Mouse (Mus musculus) ES-Bruce4 (cell line): ENCODE measurements at regions not wholly inside any gene's neighbourhood (a gene's known extent, or its start where the extent isn't known, plus 50 kb on each side); places are given as distances from the start of the nearest gene placed in this dataset.

Source experiments
- H3K27ac ChIP-seq: 2 replicates; pipeline ENCODE4 v1.5.1; 2012; ENCODE audit warnings: low read length, inconsistent platforms; ENCODE audit not compliant: insufficient read depth
- H3K27me3 ChIP-seq: 2 replicates; pipeline ENCODE4 v1.6.1; 2012; ENCODE audit warnings: mild to moderate bottlenecking, low read length, inconsistent platforms; ENCODE audit not compliant: control insufficient read depth, poor library complexity, insufficient read depth, severe bottlenecking
- H3K36me3 ChIP-seq: 2 replicates; pipeline ENCODE4 v1.6.1; 2012; ENCODE audit warnings: inconsistent platforms, mild to moderate bottlenecking, low read length, moderate library complexity; ENCODE audit not compliant: control insufficient read depth, poor library complexity, insufficient read depth, severe bottlenecking
- H3K4me1 ChIP-seq: one replicate; pipeline ENCODE4 v1.8.1; 2011; ENCODE audit warnings: low read length; ENCODE audit not compliant: control insufficient read depth, insufficient read depth
- H3K4me3 ChIP-seq: 2 replicates; pipeline ENCODE4 v1.5.1; 2011; ENCODE audit warnings: low read depth, mild to moderate bottlenecking, low read length
- H3K9ac ChIP-seq: 2 replicates; pipeline ENCODE4 v1.6.1; 2012; ENCODE audit warnings: low read depth, mild to moderate bottlenecking, inconsistent platforms; ENCODE audit not compliant: poor library complexity, severe bottlenecking
- H3K9me3 ChIP-seq: replicated peaks from 2 replicates; pipeline ENCODE4 v1.6.1; 2012; ENCODE audit warnings: mild to moderate bottlenecking, low read length, inconsistent platforms; ENCODE audit not compliant: control insufficient read depth, poor library complexity, insufficient read depth, severe bottlenecking
- CTCF ChIP-seq: IDR thresholded peaks from one replicate; pipeline ENCODE4 v1.8.1; 2011; ENCODE audit warnings: low read depth, low read length
- EP300 ChIP-seq: IDR thresholded peaks from 2 replicates; pipeline ENCODE4 v1.6.1; 2011; ENCODE audit warnings: low read depth, low read length; ENCODE audit not compliant: insufficient read depth
- POLR2A ChIP-seq: IDR thresholded peaks from one replicate; pipeline ENCODE4 v1.8.1; 2011; ENCODE audit warnings: low read length; ENCODE audit not compliant: insufficient read depth

GRCm38 (mm10) chr1:186447521-186447920 lies 258.3 kb downstream of the Tgfb2 start:
- H3K9ac ChIP-seq, result no peak overlapping the region
- H3K4me3 ChIP-seq, result no peak overlapping the region
- no peaks in the 10 kb centered on the region for H3K36me3 ChIP-seq
- H3K9me3 ChIP-seq, result no peaks in the 10 kb centered on the region
- no peaks in the 10 kb centered on the region for H3K4me1 ChIP-seq
- H3K27me3 ChIP-seq, result no peaks in the 10 kb centered on the region; the same call in 1 of the 2 replicates
- no peak for TF ChIP-seq POLR2A
- H3K27ac ChIP-seq, result no peak overlapping the region

DNA sequence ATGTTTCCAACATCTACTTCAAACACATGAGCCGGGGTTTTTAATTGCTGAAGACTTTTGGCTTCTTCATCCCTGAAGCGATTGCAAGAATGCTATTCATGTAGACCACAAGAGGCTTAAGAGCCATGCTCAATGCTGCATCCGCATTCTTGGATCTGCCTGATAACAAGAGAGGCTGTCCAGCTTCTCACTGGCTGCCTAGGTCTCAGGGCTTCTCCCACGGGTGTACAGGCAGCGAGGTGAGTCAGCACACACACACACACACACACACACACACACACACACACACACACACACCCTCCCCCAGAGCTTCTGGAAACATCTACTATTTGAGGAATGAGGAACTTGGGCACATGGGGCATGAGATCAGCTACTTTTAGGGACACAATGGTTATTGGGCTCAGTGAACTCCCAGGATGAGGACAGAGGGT lies 261.1 kb downstream of the Tgfb2 start:
- Histone ChIP-seq H3K9me3 (no peaks in the 10 kb centered on the region), H3K9ac (no peak overlapping the region), H3K4me3 (no peak overlapping the region), H3K4me1 (no peaks in the 10 kb centered on the region), H3K27me3 (no peaks in the 10 kb centered on the region; the same call in 1 of the 2 replicates), H3K27ac (no peak overlapping the region), H3K36me3 (no peaks in the 10 kb centered on the region)
- no peak for TF ChIP-seq POLR2A
- TF ChIP-seq EP300, result no peak
- TF ChIP-seq CTCF, result no peak

DNA sequence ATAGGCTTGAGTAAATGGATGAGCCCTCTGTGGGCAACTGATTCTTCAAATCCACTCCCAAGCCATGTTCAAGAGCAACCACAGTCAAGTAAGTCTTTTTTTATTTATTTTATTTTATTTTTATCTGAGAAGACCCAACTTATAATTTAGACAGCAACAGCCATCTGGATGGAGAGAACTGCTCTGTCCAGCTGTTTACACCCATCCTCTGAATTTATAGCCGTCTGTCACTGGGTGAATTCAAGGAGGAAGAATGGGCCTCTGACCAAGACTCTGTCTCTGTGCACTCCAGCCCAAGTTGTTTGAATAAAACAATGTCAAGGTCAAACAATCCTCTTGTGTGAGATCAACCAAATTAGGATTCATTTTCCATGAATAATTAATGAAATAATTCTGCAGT lies 263.6 kb downstream of the Tgfb2 start:
- H3K9ac ChIP-seq, result no peak overlapping the region
- no peaks in the 10 kb centered on the region for H3K4me1 ChIP-seq
- no peak overlapping the region for H3K4me3 ChIP-seq
- TF ChIP-seq POLR2A, result no peak
- TF ChIP-seq EP300, result no peak
- no peak for TF ChIP-seq CTCF
- no peaks in the 10 kb centered on the region for H3K9me3 ChIP-seq
- no peak overlapping the region for H3K27ac ChIP-seq
- H3K27me3 ChIP-seq, result no peaks in the 10 kb centered on the region; the same call in 1 of the 2 replicates
- no peaks in the 10 kb centered on the region for H3K36me3 ChIP-seq

DNA sequence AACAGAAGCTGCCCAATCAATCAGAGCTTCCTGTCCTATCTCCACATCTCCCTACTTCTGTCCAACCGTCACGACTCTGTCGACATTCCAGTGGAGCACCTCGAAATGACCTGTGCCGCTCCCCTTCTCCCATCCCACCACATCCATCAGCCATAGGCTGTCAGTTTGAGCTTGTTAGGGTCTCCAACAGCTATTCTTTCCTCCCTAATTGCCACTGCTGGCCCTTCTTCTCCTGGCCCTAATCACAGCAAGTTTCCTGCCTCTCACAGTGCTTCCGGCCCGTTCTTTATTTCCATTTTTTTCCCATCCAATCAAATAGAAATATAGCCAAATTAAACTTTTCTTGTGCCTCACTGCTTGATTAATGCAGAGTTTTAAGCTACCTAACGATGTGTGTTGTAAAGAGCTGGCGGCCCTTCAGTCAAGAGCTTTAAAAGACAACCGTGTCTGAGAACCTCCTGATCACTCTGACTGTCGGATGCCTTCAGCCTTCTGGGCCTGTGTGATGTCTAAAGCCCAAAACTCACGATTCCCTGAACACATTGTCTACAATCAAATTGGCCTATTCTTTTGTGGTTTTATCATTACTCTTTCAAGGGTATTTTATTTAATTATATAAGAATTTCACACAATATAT lies 270.3 kb downstream of the Tgfb2 start:
- no peaks in the 10 kb centered on the region for H3K36me3 ChIP-seq
- H3K27me3 ChIP-seq, result no peaks in the 10 kb centered on the region
- no peaks in the 10 kb centered on the region for H3K9me3 ChIP-seq
- TF ChIP-seq CTCF, result no peak
- no peak for TF ChIP-seq EP300
- TF ChIP-seq POLR2A, result no peak
- H3K4me3 ChIP-seq, result no peak overlapping the region
- no peak overlapping the region for H3K9ac ChIP-seq
- H3K4me1 ChIP-seq, result no peaks in the 10 kb centered on the region
- H3K27ac ChIP-seq, result no peak overlapping the region

DNA sequence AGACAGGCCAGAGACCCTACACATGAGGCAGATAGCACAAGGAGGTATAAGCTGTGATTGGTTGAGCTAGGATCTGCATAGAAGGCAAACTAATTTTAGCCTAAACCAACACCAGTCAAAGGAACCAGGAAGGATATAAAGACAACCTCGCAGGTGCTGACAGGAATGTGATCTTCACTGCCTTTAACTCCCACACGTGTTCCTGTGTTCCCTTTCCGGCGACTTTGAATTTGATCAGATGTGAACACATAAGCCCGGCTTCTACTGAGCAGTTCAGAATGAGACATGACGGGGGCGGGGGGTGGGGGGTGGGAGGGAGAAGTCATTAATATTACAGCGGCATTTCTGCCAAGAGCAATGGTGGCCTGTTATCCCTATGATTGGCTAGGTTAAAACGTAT lies 271.0 kb downstream of the Tgfb2 start:
- Histone ChIP-seq H3K9me3 (no peaks in the 10 kb centered on the region), H3K4me3 (no peak overlapping the region), H3K4me1 (no peaks in the 10 kb centered on the region), H3K9ac (no peak overlapping the region), H3K27me3 (no peaks in the 10 kb centered on the region), H3K36me3 (no peaks in the 10 kb centered on the region), H3K27ac (no peak overlapping the region)
- TF ChIP-seq POLR2A (no peak), EP300 (no peak), CTCF (no peak)

DNA sequence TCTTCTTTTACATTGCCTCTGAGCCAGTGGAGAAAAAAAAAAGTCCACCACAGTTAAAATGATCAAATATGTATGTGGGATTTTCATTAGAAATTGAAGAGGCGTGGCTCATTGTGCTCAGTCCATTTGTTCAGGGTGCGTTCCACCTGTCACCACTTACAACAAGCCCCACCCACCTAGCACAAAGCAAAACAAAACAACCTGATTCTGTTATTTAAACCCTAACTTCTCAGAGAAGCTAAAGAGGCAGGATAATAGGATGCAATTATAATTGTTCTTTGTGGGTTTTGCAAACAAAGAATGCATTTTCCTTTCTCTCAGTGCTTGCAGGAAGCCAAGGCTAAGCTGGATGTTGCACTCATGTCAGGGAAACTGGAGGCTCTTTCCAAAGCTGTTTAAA lies 271.8 kb downstream of the Tgfb2 start:
- Histone ChIP-seq H3K4me1 (no peaks in the 10 kb centered on the region), H3K27me3 (no peaks in the 10 kb centered on the region), H3K9ac (no peak overlapping the region), H3K4me3 (no peak overlapping the region), H3K27ac (no peak overlapping the region), H3K9me3 (no peaks in the 10 kb centered on the region), H3K36me3 (no peaks in the 10 kb centered on the region)
- TF ChIP-seq POLR2A (no peak), EP300 (no peak), CTCF (no peak)
